Mouse (Mus musculus) liver, adult 2 months (tissue): Measurements from ENCODE around the gene Wdr82.

ENCODE experiments used
- CTCF ChIP-seq: fragments of 200-500 bp; IDR thresholded peaks from 2 replicates; pipeline ENCODE4 v1.5.1; 2011; ENCODE audit warnings: low read depth, low read length, control low read depth
- POLR2A ChIP-seq: fragments of 200-500 bp; IDR thresholded peaks from 2 replicates; pipeline ENCODE4 v1.6.1; 2011; ENCODE audit warnings: low read length, control low read depth; ENCODE audit not compliant: insufficient read depth; ENCODE audit errors: extremely low read depth

DNA sequence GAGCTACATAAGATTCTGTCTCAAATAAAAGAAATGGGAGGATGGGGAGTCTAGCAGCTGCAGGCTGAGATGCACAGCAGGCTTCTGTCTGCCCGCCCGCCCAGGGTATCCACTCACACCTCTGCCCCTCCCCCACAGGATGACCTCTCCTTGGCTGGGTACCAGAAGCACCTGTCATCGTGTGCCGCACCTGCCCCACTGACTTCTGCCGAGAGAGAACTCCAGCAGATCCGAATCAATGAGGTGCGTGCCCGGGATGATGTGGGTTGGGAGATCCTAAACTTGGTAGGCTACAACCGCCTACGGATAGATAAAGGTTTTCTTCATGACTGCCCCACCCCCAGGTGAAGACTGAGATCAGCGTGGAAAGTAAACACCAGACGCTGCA lies 41.9 kb downstream of the Wdr82 start:
- TF ChIP-seq POLR2A, result no peak
- no peak for TF ChIP-seq CTCF
